Mouse (Mus musculus) macrophage (primary cell): ENCODE measurements around the gene Cyp2a5. TPM values are rescaled to one million over a fixed set of nuclear protein-coding genes. Genes with fewer than 3 reads are reported as not detected.
"Not testable (repeated sequence)": the region's sequence is repeated elsewhere in the genome, so short reads cannot be mapped to it uniquely, and the experiment has no call there.

Experiments
- H3K27ac ChIP-seq: fragments of 350-480 bp; formaldehyde crosslinking; 2 replicates; pipeline ENCODE4 v1.9.0; 2021
- H3K36me3 ChIP-seq: fragments of 350-480 bp; formaldehyde crosslinking; 2 replicates; pipeline ENCODE4 v1.9.0; 2021; ENCODE audit errors: inconsistent target
- H3K4me3 ChIP-seq: fragments of 350-480 bp; formaldehyde crosslinking; 2 replicates; pipeline ENCODE4 v1.9.0; 2021; ENCODE audit errors: inconsistent target
- H3K79me2 ChIP-seq: fragments of 350-480 bp; formaldehyde crosslinking; 2 replicates; pipeline ENCODE4 v1.9.0; 2021; ENCODE audit errors: inconsistent target
- WGBS: methylation state at CpG from one replicate; pipeline ENCODE4 v1.1.7; 2026; ENCODE audit warnings: inconsistent platforms; ENCODE audit not compliant: missing documents; 5-methylcytosine and 5-hydroxymethylcytosine counted together
- polyA plus RNA-seq: library from polyadenylated mRNA; stranded (reverse); fragments of 250-400 nt; gene quantifications from 3 replicates; pipeline ENCODE4 v1.2.4, GENCODE M21; 2018; ENCODE audit warnings: inconsistent platforms
- total RNA-seq, 78 experiments: library from RNA; depleted of rRNA; stranded (reverse); fragments of 250-400 nt; gene quantifications; 1 replicate in 9 of 78; 2 replicates in 24 of 78; 3 replicates in 43 of 78; 4 replicates in 2 of 78; pipeline ENCODE4 v1.2.4; 2018; ENCODE audit warnings: inconsistent platforms in 56 of 78

The Cyp2a5 gene
- not detected for total RNA-seq (2018; cell fraction: chromatin; rRNA removed)
- not detected for total RNA-seq (2018; cell fraction: cytosol; rRNA removed)
- not detected for total RNA-seq (2018; cell fraction: nucleus; rRNA removed)
- polyA plus RNA-seq, result not detected in 3 replicates

DNA sequence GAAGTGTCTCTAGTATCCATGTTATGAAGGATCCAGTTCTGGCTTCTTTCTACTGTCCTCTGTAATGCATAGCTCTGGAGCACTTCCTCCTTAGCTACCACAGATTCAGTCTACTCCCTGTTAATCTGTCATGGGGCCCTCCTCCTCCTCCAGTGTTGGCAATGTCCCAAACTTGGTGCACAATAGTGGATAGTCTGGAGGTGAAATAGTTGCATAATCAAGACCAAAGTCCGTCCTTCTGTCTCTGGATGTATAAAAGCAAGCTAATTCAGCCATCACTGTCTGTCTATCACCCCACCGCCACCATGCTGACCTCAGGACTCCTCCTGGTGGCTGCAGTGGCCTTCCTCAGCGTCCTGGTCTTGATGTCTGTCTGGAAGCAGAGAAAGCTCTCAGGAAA is at the start of gene Cyp2a5:
TSS of gene Cyp2a5 (plus strand) at position 247 of the 400 bp plus-strand sequence.
- H3K79me2 ChIP-seq, H3K27ac ChIP-seq, H3K36me3 ChIP-seq, H3K4me3 ChIP-seq: not testable (repeated sequence)
- 67% methylated on average over 2 of the region's 3 CpGs for WGBS

DNA sequence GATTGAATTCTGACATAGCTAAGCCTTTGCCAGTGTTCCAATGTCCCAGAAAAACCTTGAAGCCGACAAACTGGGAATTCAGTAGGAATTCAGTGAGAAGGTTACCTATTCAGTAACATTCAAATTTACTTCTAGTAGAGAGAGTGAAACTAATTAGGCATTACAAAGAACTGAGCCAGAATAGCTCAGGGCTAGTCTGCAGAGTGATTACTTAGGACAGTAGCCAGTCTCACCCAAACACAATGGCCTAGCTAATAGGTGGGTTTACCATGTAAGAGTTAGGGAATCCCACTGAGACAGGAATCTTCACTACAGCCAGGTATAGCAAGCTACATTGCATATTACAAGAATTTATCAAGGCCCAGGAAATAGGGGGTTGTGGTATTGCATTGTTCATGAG is 49.1 kb upstream of the Cyp2a5 start:
- not testable (repeated sequence) for H3K4me3 ChIP-seq, H3K36me3 ChIP-seq, H3K27ac ChIP-seq, H3K79me2 ChIP-seq
- WGBS, result 50% methylated on average over 1 of the region's 1 CpGs

DNA sequence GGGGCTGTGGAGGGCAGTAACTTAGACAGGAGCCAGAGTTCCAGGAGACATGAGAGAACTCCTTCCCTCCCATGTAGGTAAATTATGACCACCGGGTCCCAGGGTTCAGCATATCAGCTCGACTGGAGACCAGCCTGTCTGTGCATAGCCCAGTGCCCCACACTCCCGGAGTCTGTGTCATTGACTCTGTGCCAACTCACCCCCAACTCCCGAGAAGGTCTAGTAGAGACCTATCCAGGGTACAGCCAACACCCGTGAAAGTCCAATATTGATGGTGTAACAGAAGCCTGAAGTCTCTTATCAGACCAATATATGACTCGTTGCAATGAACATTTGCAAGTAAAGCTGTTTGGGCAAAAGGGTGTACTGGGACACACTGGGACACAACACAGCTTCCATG is 45.1 kb upstream of the Cyp2a5 start:
- Histone ChIP-seq H3K4me3 (no peak overlapping the region), H3K27ac (no peak overlapping the region), H3K36me3 (no peaks in the 10 kb centered on the region), H3K79me2 (no peaks in the 10 kb centered on the region)
- 79% methylated on average over 6 of the region's 6 CpGs for WGBS

DNA sequence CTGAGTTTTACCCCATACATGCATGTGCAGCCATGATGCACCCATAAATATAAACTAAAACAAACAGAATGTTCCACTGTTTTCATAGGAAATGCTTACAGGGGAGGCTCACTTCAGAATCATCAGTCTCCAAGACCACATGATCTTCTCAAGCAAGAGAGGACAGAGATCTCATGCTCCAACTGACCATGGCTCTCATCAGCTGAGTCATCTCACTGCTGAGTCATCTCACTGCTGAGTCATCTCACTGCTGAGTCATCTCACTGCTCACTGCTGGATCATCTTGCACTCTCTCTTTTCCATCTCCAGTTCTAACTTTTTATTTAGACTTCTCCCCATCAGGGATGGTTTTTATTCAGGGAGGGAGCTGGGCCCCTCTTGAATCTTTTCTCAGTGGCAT is 35.0 kb upstream of the Cyp2a5 start:
- Histone ChIP-seq H3K4me3 (no peak overlapping the region), H3K36me3 (no peaks in the 10 kb centered on the region), H3K27ac (no peak overlapping the region), H3K79me2 (no peaks in the 10 kb centered on the region)

DNA sequence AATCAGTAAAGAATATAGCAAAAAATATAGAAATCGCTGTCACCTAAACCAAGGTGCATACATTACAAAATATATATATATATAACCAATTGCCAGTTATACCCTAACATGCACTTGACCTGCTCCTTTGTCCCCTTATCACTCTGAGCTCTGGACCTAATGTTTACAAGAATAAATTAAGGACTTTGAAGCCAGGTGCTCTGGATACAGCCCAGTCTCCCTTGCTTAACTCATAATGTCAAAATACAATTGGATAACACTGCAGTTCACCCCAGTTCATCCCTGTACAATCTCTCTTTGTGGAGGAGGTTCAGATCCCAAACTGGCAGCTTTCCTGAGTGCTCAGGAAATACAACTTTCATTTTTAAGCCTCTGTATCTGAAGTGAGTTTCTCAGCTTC is 34.1 kb upstream of the Cyp2a5 start:
- no peaks in the 10 kb centered on the region for H3K79me2 ChIP-seq
- WGBS, result 100% methylated on average over 1 of the region's 1 CpGs

DNA sequence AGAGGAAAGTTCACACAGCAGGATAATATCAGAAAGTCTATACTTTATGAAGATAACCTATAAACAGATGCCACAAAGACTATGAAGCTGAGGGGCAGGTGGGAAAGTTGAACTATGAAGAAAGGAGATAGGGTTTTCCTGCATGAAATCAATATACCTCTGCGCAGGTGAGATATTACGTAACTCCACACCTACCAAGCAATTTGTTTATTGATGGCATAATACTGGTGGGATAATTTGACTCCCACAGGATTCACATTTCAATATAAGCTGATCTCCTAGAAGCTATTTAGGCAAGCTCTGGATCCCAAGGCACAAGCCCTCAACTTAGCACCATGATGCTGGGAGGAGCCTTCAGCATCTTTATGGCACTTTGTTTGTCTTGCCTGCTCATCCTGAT is 26.5 kb upstream of the Cyp2a5 start, which contains the start of gene Cyp2g1:
TSS of gene Cyp2g1 (plus strand) at position 301 of the 400 bp plus-strand sequence.
- WGBS, result 87% methylated on average over 2 of the region's 2 CpGs
- H3K27ac ChIP-seq, result no peak within 1 kb of the TSS
- no peaks in the 10 kb centered on the region for H3K79me2 ChIP-seq
- H3K4me3 ChIP-seq, result no peak within 1 kb of the TSS
- no peaks in the 10 kb centered on the region for H3K36me3 ChIP-seq

More for the DNA sequence above, 34.1 kb upstream of the Cyp2a5 start:
- no peak overlapping the region for H3K4me3 ChIP-seq
- H3K36me3 ChIP-seq, result no peaks in the 10 kb centered on the region
- no peak overlapping the region for H3K27ac ChIP-seq

DNA sequence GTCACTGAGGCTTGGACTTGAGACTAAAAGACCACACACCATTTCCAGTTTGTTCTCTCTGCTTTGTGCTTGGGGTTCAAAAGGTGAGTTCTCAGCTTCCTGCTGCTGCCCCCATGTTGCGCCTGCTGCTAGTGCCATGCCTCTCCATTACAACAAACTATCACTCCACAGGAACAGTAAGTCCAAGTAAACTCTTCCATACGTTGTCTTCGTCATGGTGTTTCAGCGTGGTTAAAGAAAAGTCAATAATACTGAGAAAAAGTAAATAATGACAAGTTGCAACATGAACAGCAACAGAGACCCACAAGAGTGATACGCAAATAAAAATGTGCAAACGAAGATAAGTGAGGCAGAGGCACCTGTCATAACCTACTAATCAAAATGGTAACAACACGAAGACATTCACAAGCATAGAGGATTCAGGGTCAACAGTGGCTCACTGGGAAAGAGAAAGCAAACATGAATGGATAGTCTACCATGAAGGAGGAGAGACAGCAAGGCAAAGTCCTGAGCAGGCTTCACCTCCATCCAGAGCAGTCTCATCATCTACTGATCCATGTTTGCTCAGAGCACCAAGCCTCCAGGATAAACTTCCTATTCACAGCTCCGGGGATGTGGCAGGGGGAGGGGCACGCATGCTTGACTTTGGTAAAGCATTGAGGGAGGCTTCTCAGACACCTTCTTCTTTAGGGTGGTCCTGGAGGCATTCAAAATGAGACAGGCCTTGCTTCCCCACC is 3.4 kb upstream of the Cyp2a5 start:
- not testable (repeated sequence) for H3K36me3 ChIP-seq, H3K79me2 ChIP-seq, H3K4me3 ChIP-seq, H3K27ac ChIP-seq
- WGBS, result 85% methylated on average over 7 of the region's 9 CpGs

DNA sequence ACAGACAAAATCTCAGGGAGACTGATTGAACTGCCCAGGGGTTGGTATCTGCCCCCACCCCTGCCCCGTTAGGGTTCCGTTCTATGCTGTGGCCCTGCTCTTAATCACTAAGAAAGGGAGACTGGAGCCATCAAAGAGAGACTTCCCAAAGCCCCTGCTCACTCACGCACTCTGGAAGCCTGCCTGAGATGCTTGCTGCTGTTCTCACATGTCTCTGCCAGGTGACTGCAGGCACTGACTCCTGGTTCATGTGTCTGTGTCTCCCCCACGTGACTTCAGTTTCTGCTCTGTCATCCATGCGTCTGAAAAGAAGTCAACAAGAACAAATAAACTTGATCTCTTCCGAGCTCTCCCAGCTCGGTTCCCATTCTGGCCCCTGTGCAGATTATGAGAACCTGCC is 2.4 kb upstream of the Cyp2a5 start:
- H3K36me3 ChIP-seq, H3K27ac ChIP-seq, H3K4me3 ChIP-seq, H3K79me2 ChIP-seq: not testable (repeated sequence)
- 94% methylated on average over 5 of the region's 7 CpGs for WGBS

DNA sequence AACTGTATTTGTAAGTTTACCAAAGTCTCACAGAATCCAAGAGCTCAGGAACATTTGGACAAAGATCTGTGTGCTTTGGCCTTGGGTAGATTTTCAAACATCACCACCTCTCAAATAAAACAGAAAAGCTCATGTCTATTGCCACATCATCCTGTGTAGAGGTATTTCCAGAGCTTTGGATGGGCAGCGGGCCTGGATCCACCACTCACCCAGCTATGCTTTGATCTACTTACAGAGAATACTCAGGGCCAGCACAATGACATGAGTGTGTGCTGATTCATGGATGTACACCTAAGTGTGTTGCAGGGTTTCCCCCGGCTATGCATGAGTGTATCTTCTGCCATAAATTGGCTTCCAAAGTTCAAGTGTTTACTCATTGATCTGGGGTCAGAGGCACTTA is 8.3 kb downstream of the Cyp2a5 start:
- H3K27ac ChIP-seq, H3K4me3 ChIP-seq, H3K79me2 ChIP-seq, H3K36me3 ChIP-seq: not testable (repeated sequence)
- WGBS, result 94% methylated on average over 2 of the region's 2 CpGs

DNA sequence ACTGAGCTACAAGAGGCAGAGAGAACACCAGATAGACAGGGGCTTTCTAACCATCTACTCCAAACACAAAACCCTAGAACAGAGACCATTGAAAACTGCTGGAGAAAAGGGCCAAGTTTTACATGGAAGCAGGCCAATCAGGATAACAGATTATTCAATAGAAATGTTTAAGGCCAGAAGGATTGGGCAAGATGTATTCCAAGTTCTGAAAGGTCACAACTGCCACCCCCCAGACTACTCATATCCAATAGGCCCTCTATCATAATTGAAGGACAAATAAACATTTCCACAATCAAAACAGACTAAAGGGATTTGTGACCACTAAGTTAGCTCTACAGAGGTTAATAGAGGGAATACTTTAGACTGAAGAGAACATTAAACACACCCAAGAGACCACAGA is 15.0 kb downstream of the Cyp2a5 start:
- not testable (repeated sequence) for H3K36me3 ChIP-seq, H3K27ac ChIP-seq, H3K4me3 ChIP-seq, H3K79me2 ChIP-seq

DNA sequence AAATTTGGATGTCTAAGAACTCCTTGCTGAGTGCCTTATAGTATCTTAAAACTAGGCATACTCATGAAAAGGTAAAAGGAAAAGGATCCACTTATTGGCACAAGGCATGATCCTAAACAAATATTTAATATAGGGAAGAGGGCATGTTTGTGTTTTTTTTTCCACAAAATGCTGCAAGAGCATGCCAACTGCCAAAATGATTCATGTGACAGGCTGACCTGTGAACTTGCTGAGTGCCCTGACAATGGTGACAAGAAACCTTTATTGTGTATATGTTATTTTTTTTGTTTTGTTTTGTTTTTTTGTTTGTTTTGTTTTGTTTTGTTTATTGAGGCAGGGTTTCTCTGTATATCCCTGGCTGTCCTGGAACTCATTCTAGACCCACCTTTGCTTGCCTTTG is 43.5 kb downstream of the Cyp2a5 start:
- H3K36me3 ChIP-seq, H3K79me2 ChIP-seq, H3K4me3 ChIP-seq, H3K27ac ChIP-seq: not testable (repeated sequence)

DNA sequence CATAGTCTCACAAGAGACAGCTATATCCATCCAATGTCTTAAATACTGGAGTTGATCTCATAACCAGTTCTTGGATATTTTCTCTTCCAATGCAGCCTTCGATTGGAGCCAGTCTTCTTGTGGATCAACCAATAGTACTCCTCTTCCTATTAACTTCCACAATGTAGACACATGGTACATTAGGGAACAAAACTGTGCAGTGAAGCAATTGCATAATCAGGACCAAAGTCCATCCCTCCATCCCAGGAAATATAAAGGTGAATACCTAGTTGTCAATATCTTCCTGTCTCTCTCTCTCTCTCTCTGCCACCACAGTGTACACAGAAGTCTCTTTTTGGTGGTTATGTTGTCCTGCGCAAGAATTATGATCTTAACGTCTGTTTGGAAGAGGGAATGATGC is 45.5 kb downstream of the Cyp2a5 start:
- no CpG with 5 or more reads among the region's 3 CpGs for WGBS
- not testable (repeated sequence) for H3K27ac ChIP-seq, H3K4me3 ChIP-seq, H3K36me3 ChIP-seq, H3K79me2 ChIP-seq

Other genes with a start within 250 kb of the Cyp2a5 start
- not detected in 3 replicates for gene Vmn1r185, start 216.8 kb upstream of the Cyp2a5 start, polyA plus RNA-seq
- not detected in 3 replicates for gene Cyp2b23, start 148.9 kb upstream of the Cyp2a5 start, polyA plus RNA-seq
- not detected in 3 replicates for gene Cyp2b19, start 78.2 kb upstream of the Cyp2a5 start, polyA plus RNA-seq
- not detected in 3 replicates for gene Cyp2g1, start 26.4 kb upstream of the Cyp2a5 start, polyA plus RNA-seq
- not detected in 3 replicates for gene Cyp2a22, start 104.1 kb downstream of the Cyp2a5 start, polyA plus RNA-seq
- gene Cyp2a12, start 193.8 kb downstream of the Cyp2a5 start, polyA plus RNA-seq, result not detected in 3 replicates